8 mouse cellular contexts compared by ENCODE assay signal in genomic region chr10:89872501-89873145, GRCm38 (mm10). TPM values are rescaled to one million over a fixed set of nuclear protein-coding genes. Genes with fewer than 3 reads are reported as not detected.
A peak's percentile ranks its signal among the peaks of the same experiment; 100 is the strongest.
DNase-seq lines count a peak whose midpoint lies in the region; ATAC-seq and TF ChIP-seq lines count a peak whose summit lies in the region.

No protein-coding gene starts in this region.

- 0 out of 2 replicates have a peak, but pooled peaks cover 3% of the 10 kb centered on the region for H3K27me3 ChIP-seq in heart, adult 2 months (ENCODE audit: control insufficient read depth, insufficient read depth, low read length)
- H3K27me3 ChIP-seq in embryonic facial prominence, embryonic 11.5 days (ENCODE audit: control insufficient read depth, insufficient read depth, low read length): peaks cover 4% of the 10 kb centered on the region
- peaks cover 31% of the 10 kb centered on the region for H3K27me3 ChIP-seq in hindbrain, embryonic 10.5 days (ENCODE audit: insufficient read depth, poor library complexity, severe bottlenecking)

- no peak overlapping the region for H3K27ac ChIP-seq in heart, adult 2 months
- H3K27ac ChIP-seq in embryonic facial prominence, embryonic 11.5 days (replicated peaks; ENCODE audit: low read depth, low read length): no peak overlapping the region
- peak overlapping the region; percentile 83 for H3K27ac ChIP-seq in hindbrain, embryonic 10.5 days

- H3K79me2 ChIP-seq in heart, adult 2 months (replicated peaks; ENCODE audit: control insufficient read depth, insufficient read depth, low read length): no peaks in the 10 kb centered on the region

- no peak for TF ChIP-seq POLR2A in heart, adult 2 months (IDR thresholded peaks at IDR 0.05; ENCODE audit: insufficient read depth, low read depth, low read length)

- 0 out of 2 replicates have a peak overlapping the region, but pooled peaks have one; percentile 9 for H3K9ac ChIP-seq in heart, adult 2 months (ENCODE audit: low read depth, low read length)
- H3K9ac ChIP-seq in embryonic facial prominence, embryonic 11.5 days (replicated peaks; ENCODE audit: low read length): peak overlapping the region; percentile 56

- H3K4me1 ChIP-seq in heart, adult 2 months (ENCODE audit: control insufficient read depth, insufficient read depth, low read length): no peaks in the 10 kb centered on the region; the same call in 1 of the 2 replicates
- H3K4me1 ChIP-seq in embryonic facial prominence, embryonic 11.5 days (ENCODE audit: control insufficient read depth, insufficient read depth, low read length): no peaks in the 10 kb centered on the region
- peaks cover 12% of the 10 kb centered on the region for H3K4me1 ChIP-seq in hindbrain, embryonic 10.5 days (replicated peaks)

- ATAC-seq in embryonic facial prominence, embryonic 11.5 days (replicated peaks; ENCODE audit: insufficient number of reproducible peaks, low FRiP score, low TSS enrichment, low read depth): peak; percentile 83
- no peak for ATAC-seq in activated CD4-positive, CD25-positive, alpha-beta regulatory T cell, adult 4 months

- DNase-seq in heart, adult 2 months: no peak
- no peak for DNase-seq in heart, adult 9 months (ENCODE audit: low spot score in 2 of 2)
- DNase-seq in embryonic facial prominence, embryonic 11.5 days (ENCODE audit: low spot score): peak; percentile 66
- DNase-seq in hindbrain, embryonic 10.5 days (ENCODE audit: low spot score): peak; percentile 65
- DNase-seq in layer of hippocampus, postnatal 25 days (ENCODE audit: extremely low spot score in 1 of 2, low spot score in 1 of 2): peak; percentile 13 to 19
- DNase-seq in lung, postnatal 14 days: peak; percentile 1
- DNase-seq in right cerebral cortex, postnatal 4 days: peak; percentile 69

- peak overlapping the region; percentile 96 for H3K4me2 ChIP-seq in embryonic facial prominence, embryonic 11.5 days (ENCODE audit: low read depth, low read length)

- 0 out of 2 replicates have a peak, but pooled peaks have one; percentile 9 for TF ChIP-seq CTCF in heart, adult 2 months (IDR thresholded peaks at IDR 0.05)

- no peaks in the 10 kb centered on the region for H3K9me3 ChIP-seq in embryonic facial prominence, embryonic 11.5 days (replicated peaks; ENCODE audit: control insufficient read depth, low read length)
- no peaks in the 10 kb centered on the region for H3K9me3 ChIP-seq in hindbrain, embryonic 10.5 days

- 2% methylated on average over 17 of the region's 56 CpGs for WGBS in heart, adult 2 months
- WGBS in embryonic facial prominence, embryonic 11.5 days: under 1% methylated on average over 20 of the region's 56 CpGs
- WGBS in hindbrain, embryonic 10.5 days: under 1% methylated on average over 31 of the region's 56 CpGs

- TF ChIP-seq EP300 in heart, adult 2 months (IDR thresholded peaks at IDR 0.05; ENCODE audit: insufficient read depth, low read depth, low read length): no peak

- H3K36me3 ChIP-seq in heart, adult 2 months (ENCODE audit: control insufficient read depth, insufficient read depth, low read length): no peaks in the 10 kb centered on the region
- H3K36me3 ChIP-seq in embryonic facial prominence, embryonic 11.5 days (replicated peaks; ENCODE audit: control insufficient read depth, insufficient read depth, low read depth, low read length): no peaks in the 10 kb centered on the region
- H3K36me3 ChIP-seq in hindbrain, embryonic 10.5 days: no peaks in the 10 kb centered on the region

- H3K4me3 ChIP-seq in heart, adult 2 months: peak overlapping the region; percentile 36
- H3K4me3 ChIP-seq in embryonic facial prominence, embryonic 11.5 days (ENCODE audit: low read depth, low read length): peak overlapping the region; percentile 57
- H3K4me3 ChIP-seq in hindbrain, embryonic 10.5 days: peak overlapping the region; percentile 82

- intact Hi-C loops in heart, adult 2 months (cut with DNase I): no loop called here

RNA-seq across cellular contexts. Expression of gene Anks1b, which starts 0.7 kb away (rescaled TPM):
- total RNA-seq in heart, adult 2 months (2021): under 1 TPM; 0.16 to 0.52 TPM
- polyA plus RNA-seq in heart, adult 2 months (2012; rRNA removed): 0.12 and 0.80 TPM in 2 replicates
- polyA plus RNA-seq in embryonic facial prominence, embryonic 11.5 days (2014; fragmentation: Nextera tagmentation; extraction: Ambion mirVana): 2.7 and 3.0 TPM in 2 replicates
- polyA plus RNA-seq in hindbrain, embryonic 10.5 days (2016; fragmentation: Nextera tagmentation; extraction: Ambion mirVana): 1.6 and 4.1 TPM in 2 replicates
- 100 to 1,000 TPM; 480 to 546 TPM for total RNA-seq in layer of hippocampus, postnatal 25 days (2021)
- polyA plus RNA-seq in activated CD4-positive, CD25-positive, alpha-beta regulatory T cell, adult 4 months (2017; shearing (Covaris generic)): under 1 TPM in 1 of 2 experiments, not detected in 1; 0.19 TPM

Comparison
In these comparisons a context has a peak if more than half of its experiments do, and no peak if none do; other contexts are left out.
1. DNase-seq: peak in embryonic facial prominence, embryonic 11.5 days (single experiment), hindbrain, embryonic 10.5 days (single experiment), layer of hippocampus, postnatal 25 days (2 of 2), lung, postnatal 14 days (single experiment) and right cerebral cortex, postnatal 4 days (single experiment); none in heart, adult 2 months (0 of 2) and heart, adult 9 months (0 of 2).
2. Peak in every context shown above with its lines, with median percentiles within 50 percentile points of each other: H3K4me3 ChIP-seq.